Mouse (Mus musculus) heart, embryonic 14.5 days (tissue): ENCODE measurements around the gene Syde2. TPM values are rescaled to one million over a fixed set of nuclear protein-coding genes. Genes with fewer than 3 reads are reported as not detected.

ENCODE experiments used
- ATAC-seq: fragments of 200-750 bp; cut with Nextera tagmentation; 2 replicates; pipeline ENCODE4 v1.8.0; 2017; ENCODE audit warnings: low read depth, moderate TSS enrichment; ENCODE audit not compliant: insufficient number of reproducible peaks, insufficient read depth, low FRiP score
- H3K27ac ChIP-seq, 2 experiments: fragments of 200-500 bp in 1 of 2; fragments of 300-500 bp in 1 of 2; sonication (generic) in 1 of 2; replicated peaks in 1 of 2; 2 replicates each; pipeline ENCODE4 v1.5.1; 2012 to 2014; ENCODE audit warnings: low read depth in 2 of 2, low read length in 2 of 2, control low read depth in 1 of 2, mild to moderate bottlenecking in 1 of 2, mixed read lengths in 1 of 2; ENCODE audit not compliant: control insufficient read depth in 1 of 2, insufficient read depth in 1 of 2
- H3K27me3 ChIP-seq: fragments of 300-500 bp; sonication (generic); 2 replicates; pipeline ENCODE4 v1.6.1; 2014; ENCODE audit warnings: mild to moderate bottlenecking, low read length, control low read depth; ENCODE audit not compliant: control insufficient read depth, insufficient read depth
- H3K36me3 ChIP-seq: fragments of 300-500 bp; sonication (generic); 2 replicates; pipeline ENCODE4 v1.6.1; 2014; ENCODE audit warnings: mild to moderate bottlenecking, control low read depth, low read length, mixed read lengths; ENCODE audit not compliant: control insufficient read depth, insufficient read depth
- H3K4me1 ChIP-seq, 2 experiments: fragments of 200-500 bp in 1 of 2; fragments of 300-500 bp in 1 of 2; sonication (generic) in 1 of 2; 2 replicates each; pipeline ENCODE4 v1.6.1; 2012 to 2014; ENCODE audit warnings: low read length in 2 of 2, control low read depth in 1 of 2, mixed read lengths in 1 of 2; ENCODE audit not compliant: control insufficient read depth in 2 of 2, insufficient read depth in 2 of 2
- H3K4me2 ChIP-seq: fragments of 300-500 bp; sonication (generic); 2 replicates; pipeline ENCODE4 v1.6.1; 2014; ENCODE audit warnings: mild to moderate bottlenecking, low read length
- H3K4me3 ChIP-seq, 2 experiments: fragments of 200-500 bp in 1 of 2; fragments of 300-500 bp in 1 of 2; sonication (generic) in 1 of 2; 2 replicates each; pipeline ENCODE4 v1.5.1; 2012 to 2014; ENCODE audit warnings: low read length in 2 of 2, mild to moderate bottlenecking in 2 of 2, control low read depth in 1 of 2, low read depth in 1 of 2, moderate library complexity in 1 of 2; ENCODE audit not compliant: control insufficient read depth in 1 of 2, insufficient read depth in 1 of 2
- H3K9ac ChIP-seq: fragments of 300-500 bp; sonication (generic); 2 replicates; pipeline ENCODE4 v1.6.1; 2014; ENCODE audit warnings: mild to moderate bottlenecking, low read length
- H3K9me3 ChIP-seq: fragments of 300-500 bp; sonication (generic); 2 replicates; pipeline ENCODE4 v1.6.1; 2016; ENCODE audit warnings: low read length, control low read depth; ENCODE audit not compliant: control insufficient read depth
- WGBS: fragments of 180-500 bp; shearing (Covaris S2); extraction: QIAGEN DNeasy Blood & Tissue Kit; methylation state at CpG from one replicate; pipeline ENCODE4 v1.1.7; 2014; 5-methylcytosine and 5-hydroxymethylcytosine counted together
- polyA plus RNA-seq: library from polyadenylated mRNA; unstranded; fragments of >200 nt; fragmentation: Nextera tagmentation; extraction: Ambion mirVana; gene quantifications from 2 replicates; pipeline ENCODE4 v1.2.1, GENCODE M21; 2014

Syde2 gene
- polyA plus RNA-seq, 1 experiment from 2014 or later, result 12.7 TPM

- Histone ChIP-seq H3K27me3 (no peaks in the 10 kb centered on the region), H3K4me3 (no peak overlapping the region), H3K9me3 (peaks cover 3% of the 10 kb centered on the region), H3K9ac (no peak overlapping the region), H3K27ac (no peak overlapping the region), H3K4me2 (0 out of 2 replicates have a peak overlapping the region, but pooled peaks have one; percentile 27), H3K4me1 (peaks cover 17 to 31% of the 10 kb centered on the region in 2 experiments), H3K36me3 (no peaks in the 10 kb centered on the region)
- 42% methylated on average over 14 of the region's 14 CpGs for WGBS
- no peak for ATAC-seq
These were observed 18.6 kb upstream of the Syde2 start for GRCm38 (mm10) chr3:145969031-145969501.

- Histone ChIP-seq H3K9me3 (peaks cover 8% of the 10 kb centered on the region), H3K4me2 (no peak overlapping the region), H3K27ac (peak overlapping the region; percentile 7 to 56; a peak in 3 of 4 replicates), H3K9ac (no peak overlapping the region), H3K4me1 (peaks cover 7 to 19% of the 10 kb centered on the region in 2 experiments), H3K36me3 (no peaks in the 10 kb centered on the region), H3K27me3 (no peaks in the 10 kb centered on the region), H3K4me3 (no peak overlapping the region)
- no peak for ATAC-seq
- WGBS, result 63% methylated on average over 10 of the region's 10 CpGs
These were observed 16.2 kb upstream of the Syde2 start for GRCm38 (mm10) chr3:145971501-145971900.

GRCm38 (mm10) chr3:145974986-145975385 is 12.7 kb upstream of the Syde2 start:
- Histone ChIP-seq H3K9ac (no peak overlapping the region), H3K27ac (no peak overlapping the region), H3K36me3 (no peaks in the 10 kb centered on the region), H3K4me2 (no peak overlapping the region), H3K4me1 (peaks cover 2 to 9% of the 10 kb centered on the region in 2 experiments; a peak in 3 of 4 replicates), H3K27me3 (no peaks in the 10 kb centered on the region), H3K9me3 (peaks cover 18% of the 10 kb centered on the region), H3K4me3 (no peak overlapping the region)
- no peak for ATAC-seq
- WGBS, result 83% methylated on average over 7 of the region's 7 CpGs

GRCm38 (mm10) chr3:145985333-145985925 is 2.2 kb upstream of the Syde2 start:
- no peaks in the 10 kb centered on the region for H3K9me3 ChIP-seq
- no peak overlapping the region for H3K4me2 ChIP-seq
- 67% methylated on average over 7 of the region's 7 CpGs for WGBS
- H3K9ac ChIP-seq, result no peak overlapping the region
- H3K27me3 ChIP-seq, result no peaks in the 10 kb centered on the region
- no peaks in the 10 kb centered on the region for H3K36me3 ChIP-seq
- peaks cover 7 to 15% of the 10 kb centered on the region in 2 experiments; a peak in 3 of 4 replicates for H3K4me1 ChIP-seq
- ATAC-seq, result no peak
- no peak overlapping the region for H3K27ac ChIP-seq
- H3K4me3 ChIP-seq, result no peak overlapping the region

GRCm38 (mm10) chr3:145986317-145987001 is 1.2 kb upstream of the Syde2 start:
- H3K9ac ChIP-seq, result peak overlapping the region; percentile 92
- no peak for ATAC-seq
- no peaks in the 10 kb centered on the region for H3K9me3 ChIP-seq
- peaks cover 10 to 15% of the 10 kb centered on the region in 2 experiments for H3K4me1 ChIP-seq
- H3K4me3 ChIP-seq, result peak overlapping the region in 1 of 2 experiments; percentile 57; a peak in 2 of 4 replicates
- WGBS, result 55% methylated on average over 6 of the region's 6 CpGs
- H3K36me3 ChIP-seq, result peaks cover 4% of the 10 kb centered on the region; the same call in 1 of the 2 replicates
- H3K27me3 ChIP-seq, result no peaks in the 10 kb centered on the region
- H3K27ac ChIP-seq, result peak overlapping the region in 1 of 2 experiments; percentile 100; a peak in 2 of 4 replicates
- peak overlapping the region; percentile 81 for H3K4me2 ChIP-seq

GRCm38 (mm10) chr3:145987970-145988683 is 457 bp downstream of the Syde2 start:
- Histone ChIP-seq H3K27me3 (no peaks in the 10 kb centered on the region), H3K9ac (peak overlapping the region; percentile 92), H3K4me1 (peaks cover 16 to 28% of the 10 kb centered on the region in 2 experiments), H3K4me3 (peak overlapping the region; percentile 57 to 70), H3K36me3 (peaks cover 7% of the 10 kb centered on the region; the same call in 1 of the 2 replicates), H3K4me2 (peak overlapping the region; percentile 81), H3K27ac (peak overlapping the region; percentile 99 to 100), H3K9me3 (no peaks in the 10 kb centered on the region)
- peak; percentile 93 for ATAC-seq
- WGBS, result under 1% methylated on average over 88 of the region's 101 CpGs
